Mouse (Mus musculus): ENCODE data around the gene Ap1ar. TPM values are rescaled to one million over a fixed set of nuclear protein-coding genes. Genes with fewer than 3 reads are reported as not detected.

Gene Ap1ar
- polyA plus RNA-seq (2012; rRNA removed) (38.2 and 39.0 TPM in 2 replicates), polyA plus RNA-seq (2014; fragmentation: Nextera tagmentation; extraction: Ambion mirVana) (43.1 and 50.6 TPM in 2 replicates)

GRCm38 (mm10) chr3:127837154-127837865 is at the start of gene Ap1ar:
Gene Ap1ar (minus strand): TSS chr3:127837523.
- H3K27me3 ChIP-seq (ENCODE audit: control insufficient read depth, insufficient read depth, low read length) = no peaks in the 10 kb centered on the region
- ATAC-seq (ENCODE audit: low FRiP score, low read depth) (peak; percentile 98), DNase-seq (ENCODE audit: low spot score) (peak; percentile 96)
- H3K4me1 ChIP-seq (ENCODE audit: control insufficient read depth, insufficient read depth, low read length) = peaks cover 15% of the 10 kb centered on the region
- peak within 1 kb of the TSS; percentile 55 for H3K4me2 ChIP-seq (replicated peaks; ENCODE audit: low read depth, low read length, severe bottlenecking)
- no peaks in the 10 kb centered on the region; the same call in 1 of the 2 replicates for H3K36me3 ChIP-seq (ENCODE audit: control insufficient read depth, insufficient read depth, low read length)
- H3K9ac ChIP-seq (ENCODE audit: low read depth, low read length, severe bottlenecking) = peak within 1 kb of the TSS; percentile 85
- under 1% methylated on average over 55 of the region's 89 CpGs for WGBS
- no peaks in the 10 kb centered on the region for H3K9me3 ChIP-seq (ENCODE audit: control insufficient read depth, low read length)
- peak; percentile 72; the same call in 1 of the 2 replicates for TF ChIP-seq POLR2A (IDR thresholded peaks at IDR 0.05; ENCODE audit: borderline replicate concordance, extremely low read depth, insufficient read depth, insufficient read length)
- H3K4me3 ChIP-seq (replicated peaks; ENCODE audit: low read length) = peak within 1 kb of the TSS; percentile 83
- H3K27ac ChIP-seq (replicated peaks; ENCODE audit: low read depth, low read length) = peak within 1 kb of the TSS; percentile 77

- ATAC-seq (ENCODE audit: low FRiP score, low read depth) = no peak
- H3K4me2 ChIP-seq (replicated peaks; ENCODE audit: low read depth, low read length, severe bottlenecking) = no peak overlapping the region
- 56% methylated on average over 2 of the region's 2 CpGs for WGBS
- no peaks in the 10 kb centered on the region for H3K9me3 ChIP-seq (ENCODE audit: control insufficient read depth, low read length)
- no peak overlapping the region for H3K27ac ChIP-seq (replicated peaks; ENCODE audit: low read depth, low read length)
- H3K9ac ChIP-seq (ENCODE audit: low read depth, low read length, severe bottlenecking) = no peak overlapping the region
- no peak for TF ChIP-seq POLR2A (IDR thresholded peaks at IDR 0.05; ENCODE audit: borderline replicate concordance, extremely low read depth, insufficient read depth, insufficient read length)
- no peak for DNase-seq (ENCODE audit: low spot score)
- no peaks in the 10 kb centered on the region for H3K36me3 ChIP-seq (ENCODE audit: control insufficient read depth, insufficient read depth, low read length)
- no peaks in the 10 kb centered on the region for H3K4me1 ChIP-seq (ENCODE audit: control insufficient read depth, insufficient read depth, low read length)
- H3K4me3 ChIP-seq (replicated peaks; ENCODE audit: low read length) = no peak overlapping the region
- H3K27me3 ChIP-seq (ENCODE audit: control insufficient read depth, insufficient read depth, low read length) = no peaks in the 10 kb centered on the region
Measured at GRCm38 (mm10) chr3:127881684-127882083, 44.4 kb upstream of the Ap1ar start.

- Histone ChIP-seq H3K4me2 (replicated peaks; ENCODE audit: low read depth, low read length, severe bottlenecking) (no peak overlapping the region), H3K9me3 (ENCODE audit: control insufficient read depth, low read length) (no peaks in the 10 kb centered on the region), H3K27me3 (ENCODE audit: control insufficient read depth, insufficient read depth, low read length) (no peaks in the 10 kb centered on the region), H3K27ac (replicated peaks; ENCODE audit: low read depth, low read length) (no peak overlapping the region), H3K36me3 (ENCODE audit: control insufficient read depth, insufficient read depth, low read length) (no peaks in the 10 kb centered on the region), H3K4me1 (ENCODE audit: control insufficient read depth, insufficient read depth, low read length) (no peaks in the 10 kb centered on the region), H3K4me3 (replicated peaks; ENCODE audit: low read length) (no peak overlapping the region), H3K9ac (ENCODE audit: low read depth, low read length, severe bottlenecking) (no peak overlapping the region)
- TF ChIP-seq POLR2A (IDR thresholded peaks at IDR 0.05; ENCODE audit: borderline replicate concordance, extremely low read depth, insufficient read depth, insufficient read length) = no peak
- WGBS = 79% methylated on average over 3 of the region's 3 CpGs
- ATAC-seq (ENCODE audit: low FRiP score, low read depth) (no peak), DNase-seq (ENCODE audit: low spot score) (no peak)
Measured at GRCm38 (mm10) chr3:127879968-127880367, 42.6 kb upstream of the Ap1ar start.

GRCm38 (mm10) chr3:127875509-127875908 is 38.2 kb upstream of the Ap1ar start:
- Histone ChIP-seq H3K4me1 (ENCODE audit: control insufficient read depth, insufficient read depth, low read length) (no peaks in the 10 kb centered on the region), H3K27me3 (ENCODE audit: control insufficient read depth, insufficient read depth, low read length) (no peaks in the 10 kb centered on the region), H3K9ac (ENCODE audit: low read depth, low read length, severe bottlenecking) (no peak overlapping the region), H3K4me2 (replicated peaks; ENCODE audit: low read depth, low read length, severe bottlenecking) (no peak overlapping the region), H3K27ac (replicated peaks; ENCODE audit: low read depth, low read length) (no peak overlapping the region), H3K4me3 (replicated peaks; ENCODE audit: low read length) (no peak overlapping the region), H3K9me3 (ENCODE audit: control insufficient read depth, low read length) (no peaks in the 10 kb centered on the region), H3K36me3 (ENCODE audit: control insufficient read depth, insufficient read depth, low read length) (no peaks in the 10 kb centered on the region)
- DNase-seq (ENCODE audit: low spot score) (no peak), ATAC-seq (ENCODE audit: low FRiP score, low read depth) (no peak)
- WGBS = 94% methylated on average over 2 of the region's 2 CpGs
- no peak for TF ChIP-seq POLR2A (IDR thresholded peaks at IDR 0.05; ENCODE audit: borderline replicate concordance, extremely low read depth, insufficient read depth, insufficient read length)

- 82% methylated on average over 7 of the region's 7 CpGs for WGBS
- H3K4me3 ChIP-seq (replicated peaks; ENCODE audit: low read length) = no peak overlapping the region
- H3K4me2 ChIP-seq (replicated peaks; ENCODE audit: low read depth, low read length, severe bottlenecking) = no peak overlapping the region
- no peaks in the 10 kb centered on the region for H3K9me3 ChIP-seq (ENCODE audit: control insufficient read depth, low read length)
- H3K27ac ChIP-seq (replicated peaks; ENCODE audit: low read depth, low read length) = no peak overlapping the region
- no peak overlapping the region for H3K9ac ChIP-seq (ENCODE audit: low read depth, low read length, severe bottlenecking)
- DNase-seq (ENCODE audit: low spot score) (no peak), ATAC-seq (ENCODE audit: low FRiP score, low read depth) (no peak)
- TF ChIP-seq POLR2A (IDR thresholded peaks at IDR 0.05; ENCODE audit: borderline replicate concordance, extremely low read depth, insufficient read depth, insufficient read length) = no peak
- no peaks in the 10 kb centered on the region for H3K27me3 ChIP-seq (ENCODE audit: control insufficient read depth, insufficient read depth, low read length)
- H3K4me1 ChIP-seq (ENCODE audit: control insufficient read depth, insufficient read depth, low read length) = no peaks in the 10 kb centered on the region
- no peaks in the 10 kb centered on the region for H3K36me3 ChIP-seq (ENCODE audit: control insufficient read depth, insufficient read depth, low read length)
Measured at GRCm38 (mm10) chr3:127875059-127875458, 37.7 kb upstream of the Ap1ar start.
